Mouse (Mus musculus): Measurements from ENCODE around the gene Hivep3.

Hivep3 gene

DNA sequence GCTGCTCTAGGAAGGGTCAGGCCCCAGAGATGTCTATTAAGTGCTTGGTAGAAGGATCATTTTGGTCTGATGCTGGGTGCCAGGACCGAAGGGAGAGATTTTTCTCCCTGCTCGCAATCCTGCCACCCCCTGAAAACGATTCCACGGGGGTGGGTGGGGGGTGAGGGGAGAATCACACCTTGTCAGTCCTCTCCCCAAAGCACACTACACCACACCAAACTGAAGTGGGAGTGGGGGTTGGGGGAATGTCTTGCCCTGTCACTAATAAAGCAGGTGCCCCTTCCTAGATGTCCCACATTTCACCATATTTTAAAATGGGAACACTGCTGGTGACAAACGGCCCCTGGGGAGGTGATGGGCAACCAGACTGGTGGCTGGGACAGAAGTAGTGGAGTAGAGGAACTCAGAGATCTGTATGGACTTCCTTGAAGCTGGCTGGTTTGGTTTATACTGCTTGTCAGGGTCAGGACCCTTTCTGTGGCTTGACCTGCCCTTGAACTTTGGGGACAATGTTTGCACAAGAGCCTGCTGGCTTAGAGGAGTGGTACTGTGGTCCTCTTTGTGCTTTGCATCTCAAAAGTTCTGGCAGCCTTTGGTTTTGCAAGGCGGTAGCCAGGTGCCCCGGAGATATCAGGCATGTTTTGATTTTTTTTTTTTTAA lies 81.7 kb downstream of the Hivep3 start:
- no peak for DNase-seq (ENCODE audit: extremely low spot score, low spot score)

DNA sequence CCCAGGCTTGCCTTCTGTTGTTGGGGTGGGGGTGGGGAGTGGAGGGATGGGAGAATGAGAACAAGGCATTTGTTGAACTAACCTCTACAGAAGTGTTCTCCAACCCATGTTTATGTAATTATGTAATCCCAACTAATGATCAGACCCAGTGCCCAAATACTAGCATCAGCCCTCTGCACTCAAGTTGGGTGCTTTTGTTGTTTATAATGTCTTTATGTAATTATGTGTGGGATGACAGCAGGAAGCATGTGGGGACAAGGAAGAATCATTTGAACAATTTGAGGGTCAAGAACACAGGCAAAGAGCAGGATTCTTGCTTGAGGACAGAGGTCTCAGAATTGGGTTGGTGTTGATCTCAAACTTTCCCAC lies 82.2 kb downstream of the Hivep3 start:
- no peak for DNase-seq (ENCODE audit: extremely low spot score, low spot score)

DNA sequence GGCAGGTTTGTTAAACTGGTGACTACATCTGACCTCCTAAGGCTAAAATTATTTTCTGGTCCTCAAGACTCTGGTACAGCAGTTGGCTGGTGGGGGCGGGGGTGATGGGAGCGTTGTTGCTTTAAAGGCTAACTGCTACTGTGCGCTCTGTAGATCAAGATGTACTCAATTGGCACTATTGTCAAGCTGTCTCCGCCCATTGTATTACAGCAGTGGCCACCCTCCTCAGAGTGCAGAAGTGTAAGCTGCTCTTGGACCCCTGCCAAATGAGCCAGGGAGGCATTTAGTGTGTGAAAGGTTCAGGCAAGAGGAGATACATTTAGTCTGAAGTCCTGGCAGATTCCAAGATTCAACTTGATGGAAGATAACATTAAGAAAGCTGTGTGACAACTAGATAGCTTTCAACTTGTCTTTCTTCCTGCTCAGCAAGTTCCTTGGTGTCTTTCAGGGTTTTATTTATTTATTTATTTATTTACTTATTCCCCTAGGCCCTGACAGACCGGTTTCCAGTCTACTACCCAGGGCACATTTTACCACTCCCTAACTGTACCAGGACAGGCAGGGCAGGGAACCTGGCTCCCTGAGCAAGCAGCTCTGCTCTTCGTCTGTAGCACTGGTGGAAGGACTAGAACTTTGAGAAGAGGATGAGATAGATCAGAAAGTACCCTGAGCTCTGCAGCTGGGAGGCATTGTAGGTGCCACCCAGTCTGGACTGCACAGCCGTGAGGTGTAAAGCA lies 83.2 kb downstream of the Hivep3 start:
- DNase-seq (ENCODE audit: extremely low spot score, low spot score) = no peak

DNA sequence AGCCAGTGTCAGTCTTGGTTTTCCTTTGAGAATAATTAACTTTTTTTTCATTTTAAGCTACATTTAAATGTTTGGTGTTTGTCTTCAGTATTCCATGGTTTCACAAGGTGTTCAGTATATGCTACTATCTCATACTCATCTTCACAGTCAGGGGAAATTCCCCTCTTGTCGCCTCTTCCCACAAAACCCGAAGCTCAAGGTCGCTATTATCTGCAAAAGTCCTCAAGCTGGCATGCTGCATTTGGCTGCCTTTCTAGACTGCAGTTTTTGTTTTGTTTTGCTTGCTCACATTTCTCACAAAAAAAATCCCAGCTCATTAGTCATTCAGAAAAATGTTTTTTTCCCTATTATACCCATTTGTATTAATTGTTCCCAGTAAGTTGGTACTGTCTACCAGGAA lies 92.4 kb downstream of the Hivep3 start:
- no peak for DNase-seq (ENCODE audit: extremely low spot score, low spot score)

DNA sequence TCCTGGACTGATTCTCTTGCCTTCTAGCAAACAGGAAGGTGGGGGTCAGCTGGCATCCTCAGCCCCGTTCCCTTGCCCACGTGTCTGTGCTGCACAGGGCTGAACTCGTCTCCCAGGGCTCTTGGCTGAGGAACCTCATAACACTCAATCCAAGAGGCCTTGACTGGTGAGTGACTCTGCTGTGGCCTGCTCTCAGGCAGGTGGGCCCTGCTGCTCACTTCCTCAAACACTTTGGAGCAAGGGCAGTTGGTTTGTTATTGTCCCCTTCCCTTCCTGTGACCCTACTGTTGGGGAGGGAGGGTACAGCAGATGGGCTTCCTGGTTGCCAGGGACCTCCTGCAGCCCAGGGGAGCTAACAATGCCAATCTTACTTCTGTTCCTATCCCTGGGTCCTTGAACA lies 94.8 kb downstream of the Hivep3 start:
- DNase-seq (ENCODE audit: extremely low spot score, low spot score) = no peak

DNA sequence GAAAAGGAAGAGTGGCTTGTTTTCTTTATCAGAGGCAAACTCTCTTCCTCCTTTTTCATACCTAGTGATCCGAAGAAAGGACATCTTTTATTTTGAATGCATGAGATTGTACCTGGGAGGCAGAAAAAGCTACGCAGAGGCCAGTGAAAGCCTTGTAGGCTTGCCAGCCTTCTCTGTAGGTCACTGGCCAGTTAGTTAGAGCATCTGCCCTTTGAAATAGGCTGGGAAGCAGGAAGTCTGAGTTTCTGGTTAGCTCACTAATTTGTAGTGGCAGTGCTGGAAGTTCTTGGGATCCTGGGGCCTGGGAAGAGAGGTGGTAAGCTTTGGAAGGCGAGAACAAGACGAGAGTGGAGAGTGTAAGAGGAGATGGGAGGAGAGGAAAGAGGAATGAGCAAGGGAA lies 95.4 kb downstream of the Hivep3 start:
- no peak for DNase-seq (ENCODE audit: extremely low spot score, low spot score)

DNA sequence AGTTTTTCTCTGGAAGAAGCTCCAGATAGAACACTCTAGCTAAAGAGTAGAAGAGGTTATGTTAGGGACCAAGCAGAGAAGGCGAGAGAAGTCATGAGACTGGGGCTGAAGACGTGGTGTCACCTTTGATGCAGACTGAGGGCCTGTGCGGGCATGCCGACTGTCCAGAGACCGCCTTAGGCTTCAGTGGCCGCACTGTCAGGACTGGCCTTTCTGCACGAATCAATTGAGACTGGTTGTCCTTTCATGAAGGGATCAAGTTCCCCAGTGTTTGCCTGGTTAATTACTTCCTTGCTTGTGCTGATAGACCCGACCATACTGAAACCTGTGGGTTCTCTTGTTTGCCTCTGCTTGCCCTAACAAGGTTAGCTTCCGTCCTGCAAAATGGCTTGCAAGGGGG lies 99.7 kb downstream of the Hivep3 start:
- no peak for DNase-seq (ENCODE audit: extremely low spot score, low spot score)

DNA sequence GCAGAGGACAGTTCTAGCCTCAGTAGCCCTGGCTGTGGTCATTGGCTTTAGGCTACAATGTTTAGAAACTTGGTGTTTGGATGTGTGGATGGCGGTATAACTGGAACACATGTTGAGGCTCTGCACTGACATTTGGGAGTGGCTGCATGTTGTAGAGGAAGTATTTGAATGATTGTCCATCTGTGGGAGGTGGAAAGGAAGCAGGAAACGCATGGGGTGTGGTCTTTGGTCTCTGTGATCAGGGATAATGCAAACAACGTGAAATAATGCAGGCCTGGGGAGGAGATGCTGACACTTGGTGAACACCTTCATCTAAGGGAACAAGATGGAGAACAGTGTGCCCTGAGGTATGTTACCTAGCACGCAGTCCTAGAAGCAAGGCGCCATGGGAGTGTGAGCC lies 100.3 kb downstream of the Hivep3 start:
- no peak for DNase-seq (ENCODE audit: extremely low spot score, low spot score)

DNA sequence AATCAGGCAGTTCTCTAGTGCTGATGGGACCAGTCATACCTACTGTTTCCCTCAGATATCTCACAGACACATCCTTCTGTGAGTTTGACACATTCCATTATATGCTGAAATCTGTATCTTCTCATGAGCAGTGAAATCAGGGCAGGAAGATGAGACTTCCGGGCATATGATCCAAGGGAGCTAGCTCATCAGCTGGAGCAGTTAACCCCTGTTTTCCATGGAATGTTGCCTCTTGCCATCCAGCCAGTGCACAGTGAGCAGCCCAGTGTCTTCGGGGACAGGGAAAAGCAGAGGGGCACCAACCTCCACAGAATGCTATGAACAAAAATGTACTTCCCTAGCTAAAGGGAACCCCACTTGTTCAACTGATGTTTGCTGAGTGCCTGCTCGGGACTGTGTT lies 102.6 kb downstream of the Hivep3 start:
- DNase-seq (ENCODE audit: extremely low spot score, low spot score) = no peak

DNA sequence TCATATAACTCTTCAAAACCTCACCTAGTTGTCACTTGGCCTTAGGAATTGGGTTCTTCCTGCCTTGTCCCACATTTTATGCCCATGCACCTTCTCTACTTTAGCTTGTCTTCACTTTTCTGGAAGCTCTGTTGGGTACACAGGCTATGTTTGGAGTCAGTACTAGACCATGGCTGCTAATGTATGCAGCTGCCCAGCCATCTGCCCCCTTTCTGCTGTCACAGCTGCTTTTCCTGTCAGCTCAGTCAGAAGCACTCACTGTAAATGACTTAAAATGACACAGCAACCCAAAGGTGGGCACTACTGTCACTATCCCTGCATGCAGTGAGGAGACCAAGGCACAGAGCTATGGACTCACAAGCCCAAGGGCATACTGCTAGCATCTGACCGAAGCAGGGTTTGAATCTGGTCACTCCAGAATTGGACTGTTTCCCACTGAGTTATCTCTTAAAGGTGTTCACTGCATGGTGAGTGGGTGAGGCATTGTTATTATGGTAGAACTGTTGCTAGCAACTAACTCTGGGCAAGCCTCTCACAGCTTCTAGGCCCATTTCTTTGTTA lies 104.0 kb downstream of the Hivep3 start:
- DNase-seq (ENCODE audit: extremely low spot score, low spot score) = no peak

DNA sequence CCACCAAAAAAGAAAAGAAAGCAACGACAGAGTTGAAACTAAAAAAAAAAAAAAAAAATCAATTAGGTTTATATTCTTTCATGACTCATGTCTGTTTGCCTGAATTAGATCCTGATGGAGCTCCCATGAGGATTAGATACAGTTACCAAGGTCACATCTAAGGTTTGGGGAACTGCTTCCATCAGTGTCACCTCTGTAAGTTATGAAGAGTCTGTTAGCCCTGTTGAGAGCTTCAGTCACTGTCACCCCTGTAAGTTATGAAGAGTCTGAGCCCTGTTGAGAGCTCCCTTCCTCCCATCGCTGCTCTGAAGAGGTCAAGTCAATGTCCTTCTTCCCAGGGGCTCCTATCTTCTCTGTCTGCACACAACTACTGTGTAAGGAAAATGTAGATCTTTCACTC lies 104.7 kb downstream of the Hivep3 start:
- DNase-seq (ENCODE audit: extremely low spot score, low spot score) = no peak

DNA sequence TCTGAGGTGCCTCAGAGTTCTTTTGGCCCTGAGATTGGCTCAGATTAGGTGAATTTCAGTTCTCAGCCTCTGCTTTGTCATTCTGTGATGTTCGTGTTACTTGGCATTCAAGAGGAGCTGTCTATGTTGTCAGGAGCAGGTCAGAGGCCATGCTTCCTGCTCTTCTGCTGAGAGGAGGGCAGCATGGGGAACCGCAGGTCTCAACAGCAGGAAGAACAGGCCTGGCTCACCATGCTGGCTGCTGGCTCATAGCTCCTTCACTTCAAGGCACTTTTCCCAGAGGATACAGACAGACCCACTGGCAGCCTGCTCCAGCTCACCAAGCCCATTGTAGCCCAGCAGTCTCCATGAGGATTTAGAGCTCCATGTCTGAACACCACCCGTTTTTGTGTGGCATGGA lies 109.7 kb downstream of the Hivep3 start:
- DNase-seq (ENCODE audit: extremely low spot score, low spot score) = no peak

DNA sequence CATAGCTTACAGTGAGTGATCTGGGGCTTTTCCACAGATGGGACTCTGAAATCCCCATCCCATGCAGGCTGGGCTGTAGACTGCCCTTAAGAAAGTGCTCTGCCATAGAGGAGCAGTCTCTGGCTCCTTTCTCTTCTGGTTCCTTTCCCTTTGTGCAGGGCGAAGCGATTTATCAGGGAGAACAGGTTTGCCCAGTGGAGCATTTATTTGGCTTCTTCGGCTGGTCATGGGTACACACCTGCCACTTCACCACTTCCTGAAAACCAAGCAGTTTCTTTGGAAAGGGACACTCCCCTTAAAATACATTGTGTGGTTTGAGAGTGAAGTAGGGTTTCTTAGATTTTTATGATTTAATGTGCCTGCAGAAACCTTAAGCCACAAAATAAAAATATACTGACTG lies 110.7 kb downstream of the Hivep3 start:
- DNase-seq (ENCODE audit: extremely low spot score, low spot score) = no peak

DNA sequence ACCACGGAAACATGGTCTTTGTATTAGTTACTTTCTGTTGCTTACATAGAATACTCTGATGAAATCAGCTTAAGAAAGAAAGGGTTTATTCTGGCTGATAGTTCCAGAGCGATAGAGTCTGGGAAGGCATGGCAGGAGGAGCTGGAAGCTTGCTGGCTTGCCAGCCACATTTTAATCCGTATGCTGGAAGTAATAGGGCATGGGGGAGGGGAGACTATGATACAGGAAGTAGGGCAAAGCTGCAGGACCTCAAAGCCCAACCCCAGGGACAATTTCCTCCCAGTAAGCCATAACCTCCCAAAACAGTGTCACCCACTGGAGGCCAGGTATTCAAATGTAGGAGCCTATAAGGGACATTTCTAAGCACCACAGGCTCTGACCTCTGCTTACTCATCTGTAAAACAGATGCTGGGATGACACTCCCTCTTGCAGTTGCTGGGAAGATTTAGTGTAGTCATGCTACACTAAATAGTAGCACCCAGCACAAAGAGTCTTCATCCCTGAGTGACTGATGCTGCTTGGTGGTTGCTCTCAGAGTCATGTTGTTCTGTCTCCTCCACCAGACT lies 112.1 kb downstream of the Hivep3 start:
- DNase-seq (ENCODE audit: extremely low spot score, low spot score) = no peak

DNA sequence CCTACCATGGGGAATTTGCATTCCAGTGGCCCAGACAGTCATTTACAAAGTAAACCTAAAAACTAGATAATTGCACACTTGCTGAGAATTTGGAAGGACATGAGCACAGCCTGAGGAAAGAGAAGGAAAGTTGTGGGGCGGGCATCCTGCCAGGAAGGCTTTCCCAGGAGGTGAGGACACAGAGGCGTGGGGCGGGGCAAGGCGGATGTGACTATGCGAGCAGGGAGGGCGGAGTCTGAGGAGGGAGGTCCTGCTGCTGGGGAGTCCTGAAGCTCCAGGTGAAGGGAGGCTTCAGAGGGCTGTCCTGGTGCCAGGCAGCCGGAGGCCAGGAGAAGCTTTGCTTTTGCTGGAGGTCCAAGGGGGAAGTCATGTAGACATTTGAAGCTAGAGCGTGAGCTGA lies 118.9 kb downstream of the Hivep3 start:
- DNase-seq (ENCODE audit: extremely low spot score, low spot score) = no peak

DNA sequence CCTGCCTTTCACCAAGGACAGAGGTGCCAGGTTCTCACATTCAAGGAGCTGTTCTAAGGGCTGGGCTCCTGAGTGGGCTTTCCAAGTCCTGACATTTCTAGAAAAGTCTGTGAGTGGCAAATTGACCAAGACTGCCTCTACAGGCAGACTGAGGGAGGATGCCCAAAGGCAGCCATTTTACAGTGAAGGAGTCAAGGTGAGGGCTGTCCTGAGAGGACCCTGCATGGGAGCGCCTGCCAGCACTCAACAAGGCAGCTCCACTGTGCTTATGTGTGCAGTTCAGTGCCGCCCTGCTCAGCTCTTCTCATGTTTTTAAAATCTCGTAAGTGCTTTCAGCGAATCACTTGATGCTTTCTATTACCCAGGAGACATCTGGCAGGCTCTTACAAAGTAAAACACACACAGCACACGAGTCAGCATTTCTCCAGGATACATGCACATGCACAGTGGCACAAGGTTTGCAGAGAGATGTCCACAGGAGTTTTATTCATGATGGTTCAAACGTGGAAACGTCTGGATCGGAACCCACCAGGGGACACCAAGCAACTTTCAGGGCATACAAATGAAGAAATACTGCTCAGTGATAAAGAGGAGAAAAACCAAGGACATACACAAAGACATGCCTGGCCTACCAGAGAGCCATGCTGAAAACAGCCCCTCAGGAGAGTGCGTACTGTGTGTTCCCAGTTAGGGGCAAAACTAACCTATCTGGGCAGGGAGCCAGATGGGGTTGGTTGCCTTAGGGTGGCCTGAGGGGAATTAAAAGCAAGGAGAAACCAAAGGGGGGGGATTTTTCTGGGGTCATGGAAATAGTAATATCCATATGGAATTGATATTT lies 120.9 kb downstream of the Hivep3 start:
- no peak for DNase-seq (ENCODE audit: extremely low spot score, low spot score)

DNA sequence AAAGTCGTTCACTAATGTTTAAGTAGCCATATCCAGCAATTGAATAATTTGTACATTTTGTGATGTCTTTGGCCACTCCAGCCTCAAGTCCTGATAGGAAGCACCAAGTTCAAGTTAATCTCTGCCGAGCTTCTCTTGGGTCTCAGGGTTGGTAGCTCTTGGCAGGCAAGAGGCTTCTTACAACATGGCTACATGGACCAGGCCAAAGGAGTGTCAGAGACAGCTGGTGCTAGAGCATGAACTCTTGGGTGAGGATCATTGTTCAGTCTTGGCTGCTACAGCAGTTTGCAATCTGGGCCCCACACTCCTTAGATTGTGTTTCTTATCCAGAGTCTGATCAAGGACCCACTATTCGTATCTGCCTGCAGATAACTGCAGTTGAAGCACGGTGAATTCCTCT lies 125.9 kb downstream of the Hivep3 start:
- no peak for DNase-seq (ENCODE audit: extremely low spot score, low spot score)

DNA sequence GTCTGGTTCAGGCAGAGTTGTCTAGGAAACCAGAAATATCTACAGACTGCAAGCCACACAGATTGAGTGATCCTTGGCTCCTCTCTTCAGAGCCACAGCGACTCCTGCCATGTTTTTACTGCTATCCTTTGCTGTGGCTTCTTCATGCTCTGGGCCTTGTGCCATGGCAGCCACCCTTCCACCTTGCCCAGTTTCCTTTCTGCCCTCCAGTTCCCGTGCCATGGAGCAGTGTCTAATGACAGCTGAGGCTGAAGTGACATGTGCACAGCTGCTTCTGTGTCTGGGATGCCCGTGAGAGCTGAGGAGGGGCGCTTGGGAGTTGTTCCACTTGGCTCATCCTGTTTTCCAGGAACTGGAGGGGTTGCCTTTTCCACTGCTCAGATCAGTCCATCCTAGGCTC lies 127.4 kb downstream of the Hivep3 start:
- DNase-seq (ENCODE audit: extremely low spot score, low spot score) = no peak

DNA sequence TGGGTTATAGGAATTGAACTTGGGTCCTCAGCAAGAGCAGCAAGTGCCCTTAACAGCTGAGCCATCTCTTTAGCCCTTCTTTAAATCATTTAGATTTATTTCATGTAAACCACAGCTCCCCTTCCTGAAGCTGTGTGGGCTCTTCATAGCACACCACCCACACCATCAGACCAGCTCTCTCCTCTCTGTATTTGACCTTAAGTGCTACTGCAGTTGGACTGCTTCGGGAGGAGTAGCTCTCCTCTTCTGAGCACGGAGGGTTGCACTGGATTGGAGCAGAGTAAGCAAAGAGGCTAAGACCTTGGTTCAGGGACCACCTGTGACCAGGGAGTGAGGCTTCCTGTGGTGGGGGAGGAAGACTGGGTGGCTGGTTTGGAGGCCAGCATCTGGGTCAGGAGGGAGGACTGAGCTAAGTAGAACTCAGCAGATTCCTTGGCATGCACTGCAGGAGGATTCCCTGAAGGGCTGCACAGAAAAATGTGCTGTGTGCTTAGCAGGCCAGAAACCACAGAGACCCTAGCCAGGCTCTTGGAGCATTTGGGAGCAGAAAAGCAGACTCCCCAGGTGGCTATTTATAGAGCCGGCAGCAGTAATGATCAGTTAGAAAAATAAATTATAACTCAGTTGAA lies 132.4 kb downstream of the Hivep3 start:
- DNase-seq (ENCODE audit: extremely low spot score, low spot score) = no peak

DNA sequence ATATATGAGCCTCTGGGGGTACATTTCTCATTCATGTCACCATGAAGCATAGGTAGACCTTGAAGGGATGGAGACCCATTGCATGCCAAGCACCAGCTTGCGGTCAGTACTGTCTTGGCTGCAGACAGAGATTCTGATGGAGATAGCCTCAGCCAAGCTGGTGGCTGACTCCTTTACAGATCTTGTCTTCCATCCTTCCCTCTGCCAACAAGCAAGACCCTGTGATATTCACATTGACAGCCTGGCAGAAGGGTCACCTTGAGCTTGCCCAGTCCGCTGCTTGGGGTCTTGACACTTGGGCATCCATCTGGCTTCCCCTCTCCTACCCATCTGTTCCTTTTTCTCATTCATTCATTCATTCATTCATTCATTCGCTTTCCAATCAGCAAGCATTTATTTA lies 133.5 kb downstream of the Hivep3 start:
- DNase-seq (ENCODE audit: extremely low spot score, low spot score) = no peak

DNA sequence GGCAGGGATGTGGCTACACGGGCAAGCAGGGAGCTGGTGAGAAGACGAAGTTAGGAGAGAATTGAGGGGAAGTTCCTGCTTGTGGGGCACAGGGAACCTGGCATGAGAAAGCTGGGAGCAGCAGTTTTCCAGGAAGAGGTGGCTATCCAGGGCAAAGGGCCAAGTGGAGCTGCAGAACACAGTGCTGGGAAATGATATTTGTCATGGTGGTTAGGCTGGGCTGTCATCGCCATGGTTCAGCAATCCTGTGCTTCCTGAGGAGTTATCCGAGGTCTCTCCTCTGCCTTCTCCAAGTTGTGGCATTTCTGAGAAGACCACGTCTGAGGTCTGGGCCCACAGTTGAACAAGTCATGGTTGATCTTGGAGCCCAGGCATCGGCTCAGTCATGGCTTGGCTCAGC lies 136.8 kb downstream of the Hivep3 start:
- DNase-seq (ENCODE audit: extremely low spot score, low spot score) = no peak
